Comparison of ENCODE assay signal across 22 mouse cellular contexts in the genomic region with DNA sequence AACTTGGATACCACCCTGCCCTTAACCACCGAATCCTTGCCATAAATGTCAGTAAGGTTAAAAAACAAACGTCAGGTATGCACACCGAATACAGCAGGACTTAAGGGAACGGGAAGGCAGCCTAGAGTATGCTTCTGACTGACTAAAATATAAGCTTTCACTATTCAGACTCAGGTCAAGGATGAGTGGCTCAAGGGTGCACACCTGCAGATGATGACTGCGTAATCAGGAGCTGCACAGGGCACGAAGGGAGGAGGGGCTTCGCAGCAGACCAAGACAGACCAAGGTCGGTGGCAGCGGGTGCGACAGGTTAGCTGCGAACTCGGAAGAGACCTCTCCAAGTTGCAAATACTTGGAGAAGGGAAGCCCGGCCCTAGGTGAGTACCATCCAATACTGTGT. TPM values are rescaled to one million over a fixed set of nuclear protein-coding genes. Genes with fewer than 3 reads are reported as not detected.
DNase-seq lines count a peak whose midpoint lies in the region; ATAC-seq lines count a peak whose summit lies in the region.
"Had no signal": no experiment of that assay in that cellular context is flagged by ENCODE, and none has a peak within 500 bp of the region (broad histone marks: within the 10 kb centered on the region; RNA-seq: fewer than 3 reads in every experiment).

No protein-coding gene starts in this region.

- no peak for ATAC-seq in heart, embryonic 11.5 days (replicated peaks; ENCODE audit: insufficient number of reproducible peaks, low FRiP score, low TSS enrichment)
- ATAC-seq in lung, embryonic 15.5 days (ENCODE audit: borderline replicate concordance, extremely low read depth, low FRiP score, low TSS enrichment) = no peak
- no peak for ATAC-seq in limb, embryonic 15.5 days (ENCODE audit: insufficient number of reproducible peaks, low FRiP score, low TSS enrichment, low read depth)
- ATAC-seq: activated CD4-positive, CD25-positive, alpha-beta regulatory T cell, adult 4 months; forebrain, embryonic 13.5 days; forebrain, postnatal 0 days; Patski had no signal

- no peak overlapping the region for H3K4me2 ChIP-seq in heart, embryonic 11.5 days
- no peak overlapping the region; the same call in 1 of the 2 replicates for H3K4me2 ChIP-seq in lung, embryonic 15.5 days
- no peak overlapping the region for H3K4me2 ChIP-seq in limb, embryonic 15.5 days
- H3K4me2 ChIP-seq: embryonic facial prominence, embryonic 13.5 days; forebrain, embryonic 13.5 days; heart, embryonic 13.5 days; hindbrain, embryonic 15.5 days had no signal

- peak; percentile 58 for DNase-seq in heart, adult 11 months
- no peak for DNase-seq in lung, postnatal 36 days
- peak; percentile 89 for DNase-seq in A20 (ENCODE audit: low read depth, low spot score)
- no peak for DNase-seq in left cerebral cortex, adult 9 months (ENCODE audit: low spot score in 2 of 2)
- DNase-seq: adrenal gland, postnatal 14 days; cerebellum, adult 11-12 months; cerebellum, adult 9-10 months; cerebellum, postnatal 25 days; forebrain, postnatal 0 days; gastrocnemius, postnatal 14 days; heart, postnatal 36 days had no signal

- H3K4me3 ChIP-seq in heart, embryonic 11.5 days (ENCODE audit: low read depth, low read length) = no peak overlapping the region
- no peak overlapping the region for H3K4me3 ChIP-seq in lung, embryonic 15.5 days
- H3K4me3 ChIP-seq in limb, embryonic 15.5 days = no peak overlapping the region
- H3K4me3 ChIP-seq: embryonic facial prominence, embryonic 13.5 days; forebrain, embryonic 13.5 days; heart, embryonic 13.5 days; hindbrain, embryonic 15.5 days had no signal

- H3K4me1 ChIP-seq in heart, embryonic 11.5 days (ENCODE audit: control insufficient read depth, insufficient read depth, low read length) = peaks cover 6% of the 10 kb centered on the region; the same call in 1 of the 2 replicates
- H3K4me1 ChIP-seq in lung, embryonic 15.5 days = peaks cover 24% of the 10 kb centered on the region
- peaks cover 8% of the 10 kb centered on the region; the same call in 1 of the 2 replicates for H3K4me1 ChIP-seq in limb, embryonic 15.5 days

- no peak overlapping the region for H3K27ac ChIP-seq in heart, embryonic 11.5 days (ENCODE audit: low read depth, low read length)
- H3K27ac ChIP-seq in lung, embryonic 15.5 days = peak overlapping the region; percentile 60
- H3K27ac ChIP-seq in limb, embryonic 15.5 days = peak overlapping the region; percentile 50; the same call in 1 of the 2 replicates
- H3K27ac ChIP-seq: forebrain, embryonic 13.5 days; heart, embryonic 13.5 days; hindbrain, embryonic 15.5 days had no signal

- H3K9me3 ChIP-seq in heart, embryonic 11.5 days (replicated peaks; ENCODE audit: control insufficient read depth, low read length) = no peaks in the 10 kb centered on the region
- H3K9me3 ChIP-seq in lung, embryonic 15.5 days = no peaks in the 10 kb centered on the region
- H3K9me3 ChIP-seq in limb, embryonic 15.5 days = no peaks in the 10 kb centered on the region
- H3K9me3 ChIP-seq: embryonic facial prominence, embryonic 13.5 days; forebrain, embryonic 13.5 days; heart, embryonic 13.5 days; hindbrain, embryonic 15.5 days had no signal

- no peak overlapping the region for H3K9ac ChIP-seq in heart, embryonic 11.5 days (ENCODE audit: low read depth, low read length)
- H3K9ac ChIP-seq in lung, embryonic 15.5 days = no peak overlapping the region
- no peak overlapping the region for H3K9ac ChIP-seq in limb, embryonic 15.5 days
- H3K9ac ChIP-seq: forebrain, embryonic 13.5 days; forebrain, postnatal 0 days; heart, embryonic 13.5 days; hindbrain, embryonic 15.5 days had no signal

- H3K36me3 ChIP-seq in heart, embryonic 11.5 days (ENCODE audit: control insufficient read depth, insufficient read depth, low read length) = peaks cover 17% of the 10 kb centered on the region
- H3K36me3 ChIP-seq in lung, embryonic 15.5 days = peaks cover 30% of the 10 kb centered on the region
- H3K36me3 ChIP-seq in limb, embryonic 15.5 days = peaks cover 56% of the 10 kb centered on the region

- 87% methylated on average over 13 of the region's 13 CpGs for WGBS in heart, embryonic 11.5 days (ENCODE audit: insufficient replicate concordance)
- 59% methylated on average over 13 of the region's 13 CpGs for WGBS in lung, embryonic 15.5 days
- 90% methylated on average over 13 of the region's 13 CpGs for WGBS in limb, embryonic 15.5 days

- no peaks in the 10 kb centered on the region for H3K27me3 ChIP-seq in heart, embryonic 11.5 days (ENCODE audit: control insufficient read depth, insufficient read depth, low read length)
- H3K27me3 ChIP-seq in lung, embryonic 15.5 days = no peaks in the 10 kb centered on the region
- H3K27me3 ChIP-seq in limb, embryonic 15.5 days = no peaks in the 10 kb centered on the region
- H3K27me3 ChIP-seq: embryonic facial prominence, embryonic 13.5 days; forebrain, embryonic 13.5 days; heart, embryonic 13.5 days; hindbrain, embryonic 15.5 days; Patski had no signal

RNA-seq across cellular contexts. Expression of a gene that starts 4.6 kb away (rescaled TPM):
- 3.2 and 4.3 TPM in 2 replicates for polyA plus RNA-seq in heart, embryonic 11.5 days (2014; fragmentation: Nextera tagmentation; extraction: Ambion mirVana)
- 4.4 and 4.9 TPM in 2 replicates for polyA plus RNA-seq in lung, embryonic 15.5 days (2015; fragmentation: Nextera tagmentation; extraction: Ambion mirVana)
- polyA plus RNA-seq in limb, embryonic 15.5 days (2015; fragmentation: Nextera tagmentation; extraction: Ambion mirVana) = 3.6 TPM in 2 replicates

RNA-seq across cellular contexts. Expression of a gene that starts 7.3 kb away (rescaled TPM):
- 15.4 and 17.5 TPM in 2 replicates for polyA plus RNA-seq in heart, embryonic 11.5 days (2014; fragmentation: Nextera tagmentation; extraction: Ambion mirVana)
- polyA plus RNA-seq in lung, embryonic 15.5 days (2015; fragmentation: Nextera tagmentation; extraction: Ambion mirVana) = 24.0 and 24.1 TPM in 2 replicates
- 13.3 and 14.7 TPM in 2 replicates for polyA plus RNA-seq in limb, embryonic 15.5 days (2015; fragmentation: Nextera tagmentation; extraction: Ambion mirVana)

RNA-seq across cellular contexts. Expression of a gene that starts 39.7 kb away (rescaled TPM):
- polyA plus RNA-seq in heart, embryonic 11.5 days (2014; fragmentation: Nextera tagmentation; extraction: Ambion mirVana) = 0.80 and 1.0 TPM in 2 replicates
- 0.20 and 0.26 TPM in 2 replicates for polyA plus RNA-seq in lung, embryonic 15.5 days (2015; fragmentation: Nextera tagmentation; extraction: Ambion mirVana)
- polyA plus RNA-seq in limb, embryonic 15.5 days (2015; fragmentation: Nextera tagmentation; extraction: Ambion mirVana) = 0.41 TPM in 1 of 2 replicates, not detected in the other
- polyA plus RNA-seq: activated CD4-positive, CD25-positive, alpha-beta regulatory T cell, adult 4 months; C2C12; embryonic facial prominence, embryonic 13.5 days; forebrain, embryonic 13.5 days; forebrain, postnatal 0 days; hindbrain, embryonic 11.5 days; Patski had no signal

RNA-seq across cellular contexts. Expression of a gene that starts 39.8 kb away (rescaled TPM):
- polyA plus RNA-seq in heart, embryonic 11.5 days (2014; fragmentation: Nextera tagmentation; extraction: Ambion mirVana) = not detected in 2 replicates
- 2.1 TPM in 1 of 2 replicates, not detected in the other for polyA plus RNA-seq in lung, embryonic 15.5 days (2015; fragmentation: Nextera tagmentation; extraction: Ambion mirVana)
- 0.20 TPM in 1 of 2 replicates, not detected in the other for polyA plus RNA-seq in limb, embryonic 15.5 days (2015; fragmentation: Nextera tagmentation; extraction: Ambion mirVana)
- polyA plus RNA-seq: C2C12; embryonic facial prominence, embryonic 13.5 days; heart, embryonic 13.5 days; hindbrain, embryonic 11.5 days; Patski had no signal

Comparison
In these comparisons a context has a peak if more than half of its experiments do, and no peak if none do; other contexts are left out.
1. DNase-seq: peak in heart, adult 11 months (single experiment) and A20 (single experiment); none in lung, postnatal 36 days (single experiment) and left cerebral cortex, adult 9 months (0 of 2).